ENCODE assay signal across 22 mouse cellular contexts in genomic region chr3:66656458-66656857, GRCm38 (mm10).
DNase-seq lines count a peak whose midpoint lies in the region; ATAC-seq and TF ChIP-seq lines count a peak whose summit lies in the region.
"Had no signal": no experiment of that assay in that cellular context is flagged by ENCODE, and none has a peak within 500 bp of the region (broad histone marks: within the 10 kb centered on the region; RNA-seq: fewer than 3 reads in every experiment).

No protein-coding gene starts in this region.

- no peak for TF ChIP-seq CTCF in liver, postnatal 0 days (IDR thresholded peaks at IDR 0.05; ENCODE audit: low read depth)
- no peak for TF ChIP-seq CTCF in liver, embryonic 14.5 days (IDR thresholded peaks at IDR 0.05; ENCODE audit: low read depth)

- H3K9ac ChIP-seq in liver, embryonic 12.5 days: no peak overlapping the region
- H3K9ac ChIP-seq in liver, postnatal 0 days (replicated peaks): no peak overlapping the region
- H3K9ac ChIP-seq in liver, embryonic 14.5 days (replicated peaks): no peak overlapping the region
- H3K9ac ChIP-seq: heart, embryonic 15.5 days; hindbrain, embryonic 13.5 days had no signal

- H3K4me3 ChIP-seq in liver, embryonic 12.5 days: no peak overlapping the region
- no peak overlapping the region for H3K4me3 ChIP-seq in liver, postnatal 0 days (ENCODE audit: low read depth, low read length)
- H3K4me3 ChIP-seq in liver, embryonic 14.5 days (ENCODE audit: insufficient read depth in 1 of 2, low read depth in 2 of 2, low read length in 2 of 2): no peak overlapping the region
- H3K4me3 ChIP-seq: heart, adult 2 months; heart, embryonic 10.5 days; heart, embryonic 15.5 days; hindbrain, embryonic 10.5 days; hindbrain, embryonic 13.5 days had no signal

- peak; percentile 54; the same call in 1 of the 2 replicates for ATAC-seq in liver, embryonic 12.5 days
- no peak for ATAC-seq in liver, postnatal 0 days
- peak; percentile 50; the same call in 1 of the 2 replicates for ATAC-seq in liver, embryonic 14.5 days (ENCODE audit: insufficient read depth)
- peak; percentile 16; the same call in 1 of the 2 replicates for ATAC-seq in megakaryocyte progenitor cell, adult 5-6 weeks (replicated peaks; ENCODE audit: poor library complexity)
- ATAC-seq: CD4-positive, CD25-positive, alpha-beta regulatory T cell, adult 4 months; forebrain, embryonic 14.5 days; hindbrain, embryonic 16.5 days had no signal

- no peak for DNase-seq in liver, postnatal 0 days
- DNase-seq in liver, embryonic 14.5 days (ENCODE audit: low read depth in 3 of 3, low spot score in 3 of 3): peak in 1 of 3 experiments; percentile 22
- DNase-seq in cerebellum, adult 11-12 months: no peak
- DNase-seq in gastrocnemius, postnatal 36 days: no peak
- DNase-seq: adrenal gland, adult 8-10 months; adrenal gland, postnatal 25 days; cerebellum, adult 18-20 months; cerebellum, adult 9-10 months; cerebellum, postnatal 14 days; gastrocnemius, postnatal 25 days; heart, adult 2 months; heart, postnatal 10 days; heart, postnatal 36 days had no signal

- intact Hi-C loops in gastrocnemius, postnatal 36 days (cut with DNase I): no loop called here

- H3K4me2 ChIP-seq in liver, embryonic 12.5 days: peak overlapping the region; percentile 25
- H3K4me2 ChIP-seq in liver, postnatal 0 days (ENCODE audit: low read depth, low read length): no peak overlapping the region
- H3K4me2 ChIP-seq in liver, embryonic 14.5 days (ENCODE audit: low read depth): no peak overlapping the region
- H3K4me2 ChIP-seq: heart, embryonic 15.5 days; hindbrain, embryonic 13.5 days had no signal

- no peaks in the 10 kb centered on the region for H3K36me3 ChIP-seq in liver, embryonic 12.5 days
- H3K36me3 ChIP-seq in liver, postnatal 0 days (replicated peaks; ENCODE audit: insufficient read depth, low read length): no peaks in the 10 kb centered on the region
- no peaks in the 10 kb centered on the region for H3K36me3 ChIP-seq in liver, embryonic 14.5 days (replicated peaks; ENCODE audit: control insufficient read depth, insufficient read depth, low read depth)
- H3K36me3 ChIP-seq: heart, embryonic 10.5 days; heart, embryonic 15.5 days; hindbrain, embryonic 10.5 days; hindbrain, embryonic 13.5 days had no signal

- no peaks in the 10 kb centered on the region for H3K27me3 ChIP-seq in liver, embryonic 12.5 days (replicated peaks)
- no peaks in the 10 kb centered on the region for H3K27me3 ChIP-seq in liver, postnatal 0 days (ENCODE audit: insufficient read depth, low read length)
- H3K27me3 ChIP-seq in liver, embryonic 14.5 days (ENCODE audit: control insufficient read depth, insufficient read depth, low read length): no peaks in the 10 kb centered on the region
- H3K27me3 ChIP-seq: heart, embryonic 15.5 days; hindbrain, embryonic 13.5 days had no signal

- no peak for TF ChIP-seq EP300 in liver, postnatal 0 days (IDR thresholded peaks at IDR 0.05; ENCODE audit: low read depth)
- TF ChIP-seq EP300 in liver, embryonic 14.5 days (IDR thresholded peaks at IDR 0.05; ENCODE audit: low read depth): peak; percentile 67

- 33% methylated on average over 5 of the region's 5 CpGs for WGBS in liver, embryonic 12.5 days (ENCODE audit: insufficient replicate concordance)
- 51% methylated on average over 5 of the region's 5 CpGs for WGBS in liver, postnatal 0 days (ENCODE audit: insufficient replicate concordance)
- WGBS in liver, embryonic 14.5 days (ENCODE audit: insufficient replicate concordance): 22% methylated on average over 5 of the region's 5 CpGs

- no peaks in the 10 kb centered on the region for H3K9me3 ChIP-seq in liver, embryonic 12.5 days (replicated peaks)
- no peaks in the 10 kb centered on the region for H3K9me3 ChIP-seq in liver, postnatal 0 days (ENCODE audit: low read length)
- H3K9me3 ChIP-seq in liver, embryonic 14.5 days (ENCODE audit: control insufficient read depth, low read length): no peaks in the 10 kb centered on the region
- H3K9me3 ChIP-seq: heart, embryonic 10.5 days; heart, embryonic 15.5 days; hindbrain, embryonic 10.5 days; hindbrain, embryonic 13.5 days had no signal

- no peak overlapping the region for H3K27ac ChIP-seq in liver, embryonic 12.5 days
- H3K27ac ChIP-seq in liver, postnatal 0 days (ENCODE audit: low read depth): no peak overlapping the region
- no peak overlapping the region for H3K27ac ChIP-seq in liver, embryonic 14.5 days
- H3K27ac ChIP-seq: heart, adult 2 months; heart, embryonic 10.5 days; heart, embryonic 15.5 days; hindbrain, embryonic 10.5 days; hindbrain, embryonic 13.5 days had no signal

- peaks cover 64% of the 10 kb centered on the region for H3K4me1 ChIP-seq in liver, embryonic 12.5 days
- 0 out of 2 replicates have a peak, but pooled peaks cover 2% of the 10 kb centered on the region for H3K4me1 ChIP-seq in liver, postnatal 0 days (ENCODE audit: insufficient read depth)
- H3K4me1 ChIP-seq in liver, embryonic 14.5 days (replicated peaks; ENCODE audit: control insufficient read depth in 2 of 2, insufficient read depth in 2 of 2, low read length in 1 of 2): peaks cover 32 to 47% of the 10 kb centered on the region in 2 experiments
- H3K4me1 ChIP-seq: hindbrain, embryonic 10.5 days; hindbrain, embryonic 13.5 days had no signal
